Mouse (Mus musculus) liver, postnatal 0 days (tissue): ENCODE results near the gene Gm9774. TPM values are rescaled to one million over a fixed set of nuclear protein-coding genes. Genes with fewer than 3 reads are reported as not detected.

ENCODE experiments used
- ATAC-seq: fragments of 200-750 bp; cut with Nextera tagmentation; 2 replicates; pipeline ENCODE4 v1.8.0; 2017; ENCODE audit warnings: mild to moderate bottlenecking, moderate library complexity
- DNase-seq: peaks from one replicate; pipeline ENCODE4 v3.0.0-alpha.2; 2016
- H3K27ac ChIP-seq: fragments of 300-500 bp; sonication (generic); 2 replicates; pipeline ENCODE4 v1.5.1; 2014; ENCODE audit warnings: antibody characterized with exemption, moderate library complexity, mild to moderate bottlenecking, low read depth
- H3K27me3 ChIP-seq: fragments of 300-500 bp; sonication (generic); 2 replicates; pipeline ENCODE4 v1.6.1; 2014; ENCODE audit warnings: low read length, control low read depth, mixed read lengths; ENCODE audit not compliant: insufficient read depth
- H3K36me3 ChIP-seq: fragments of 300-500 bp; sonication (generic); replicated peaks from 2 replicates; pipeline ENCODE4 v1.6.1; 2014; ENCODE audit warnings: mild to moderate bottlenecking, control low read depth, low read length, moderate library complexity, mixed read lengths; ENCODE audit not compliant: insufficient read depth
- H3K4me1 ChIP-seq: fragments of 300-500 bp; sonication (generic); 2 replicates; pipeline ENCODE4 v1.6.1; 2014; ENCODE audit warnings: antibody characterized with exemption, mild to moderate bottlenecking, control low read depth; ENCODE audit not compliant: insufficient read depth
- H3K4me2 ChIP-seq: fragments of 300-500 bp; sonication (generic); 2 replicates; pipeline ENCODE4 v1.6.1; 2014; ENCODE audit warnings: low read depth, mild to moderate bottlenecking, low read length, moderate library complexity, mixed read lengths
- H3K4me3 ChIP-seq: fragments of 300-500 bp; sonication (generic); 2 replicates; pipeline ENCODE4 v1.5.1; 2014; ENCODE audit warnings: low read depth, low read length
- H3K9ac ChIP-seq: fragments of 300-500 bp; sonication (generic); replicated peaks from 2 replicates; pipeline ENCODE4 v1.6.1; 2014; ENCODE audit warnings: mild to moderate bottlenecking, moderate library complexity
- H3K9me3 ChIP-seq: fragments of 300-500 bp; sonication (generic); 2 replicates; pipeline ENCODE4 v1.6.1; 2016; ENCODE audit warnings: mild to moderate bottlenecking, control low read depth, low read length, mixed read lengths
- CTCF ChIP-seq: sonication (generic); IDR thresholded peaks from 2 replicates; pipeline ENCODE4 v1.5.1; 2016; ENCODE audit warnings: antibody characterized with exemption, low read depth
- EP300 ChIP-seq: IDR thresholded peaks from 2 replicates; pipeline ENCODE4 v1.6.1; 2016; ENCODE audit warnings: antibody characterized with exemption, low read depth, mild to moderate bottlenecking
- WGBS: fragments of 180-500 bp; shearing (Covaris S2); extraction: QIAGEN DNeasy Blood & Tissue Kit; methylation state at CpG from one replicate; pipeline ENCODE4 v1.1.7; 2014; ENCODE audit not compliant: insufficient replicate concordance; 5-methylcytosine and 5-hydroxymethylcytosine counted together
- polyA plus RNA-seq: library from polyadenylated mRNA; unstranded; fragments of >200 nt; fragmentation: Nextera tagmentation; extraction: Ambion mirVana; gene quantifications from 2 replicates; pipeline ENCODE4 v1.2.1, GENCODE M21; 2015

Gm9774 gene
- polyA plus RNA-seq, result 4.1 and 4.5 TPM in 2 replicates

- TF ChIP-seq EP300 (no peak), CTCF (no peak)
- H3K27me3 ChIP-seq, result no peaks in the 10 kb centered on the region
- DNase-seq (no peak), ATAC-seq (no peak)
- H3K4me3 ChIP-seq, result no peak within 1 kb of the TSS
- H3K4me2 ChIP-seq, result no peak within 1 kb of the TSS
- H3K9me3 ChIP-seq, result peaks cover 3% of the 10 kb centered on the region; the same call in 1 of the 2 replicates
- no peak within 1 kb of the TSS for H3K27ac ChIP-seq
- H3K4me1 ChIP-seq, result no peaks in the 10 kb centered on the region
- H3K36me3 ChIP-seq, result no peaks in the 10 kb centered on the region
- H3K9ac ChIP-seq, result no peak within 1 kb of the TSS
- 82% methylated on average over 6 of the region's 6 CpGs for WGBS
Measured at GRCm38 (mm10) chr3:92429323-92429722, at the start of gene Gm9774. Gm9774 (minus strand) TSS chr3:92429423.

GRCm38 (mm10) chr3:92470111-92470510 lies 40.9 kb upstream of the Gm9774 start:
- ATAC-seq (no peak), DNase-seq (no peak)
- no peak overlapping the region for H3K4me3 ChIP-seq
- H3K27ac ChIP-seq, result no peak overlapping the region
- H3K27me3 ChIP-seq, result no peaks in the 10 kb centered on the region
- no peaks in the 10 kb centered on the region for H3K4me1 ChIP-seq
- no peak overlapping the region for H3K9ac ChIP-seq
- WGBS, result 59% methylated on average over 2 of the region's 2 CpGs
- no peak for TF ChIP-seq CTCF
- TF ChIP-seq EP300, result no peak
- H3K36me3 ChIP-seq, result no peaks in the 10 kb centered on the region
- H3K9me3 ChIP-seq, result no peaks in the 10 kb centered on the region
- H3K4me2 ChIP-seq, result no peak overlapping the region

DNA sequence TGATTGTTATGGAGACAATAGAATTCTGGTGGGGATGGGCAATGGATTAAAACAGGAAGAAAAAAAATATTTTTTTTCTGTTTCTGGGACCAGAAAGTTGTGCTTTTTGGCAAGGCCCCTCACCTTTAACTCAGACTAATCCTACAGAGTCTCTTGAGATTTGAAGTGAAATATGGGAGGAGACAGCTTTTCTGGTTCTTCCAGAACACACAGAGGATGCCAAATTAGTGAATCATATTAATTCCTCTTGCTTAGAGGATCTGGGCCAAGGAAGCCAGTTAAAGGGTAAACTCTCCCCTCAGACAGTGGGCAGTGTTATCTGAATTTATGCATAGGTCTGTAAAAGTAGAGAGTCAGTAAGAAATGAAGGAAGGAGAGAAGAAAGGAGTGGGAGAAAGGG lies 38.2 kb upstream of the Gm9774 start:
- H3K27me3 ChIP-seq, result no peaks in the 10 kb centered on the region
- H3K4me2 ChIP-seq, result no peak overlapping the region
- H3K36me3 ChIP-seq, result no peaks in the 10 kb centered on the region
- H3K9ac ChIP-seq, result no peak overlapping the region
- H3K4me1 ChIP-seq, result no peaks in the 10 kb centered on the region
- TF ChIP-seq EP300, result no peak
- no peak for TF ChIP-seq CTCF
- no peak for ATAC-seq
- H3K9me3 ChIP-seq, result no peaks in the 10 kb centered on the region
- DNase-seq, result no peak
- no peak overlapping the region for H3K4me3 ChIP-seq
- no peak overlapping the region for H3K27ac ChIP-seq

DNA sequence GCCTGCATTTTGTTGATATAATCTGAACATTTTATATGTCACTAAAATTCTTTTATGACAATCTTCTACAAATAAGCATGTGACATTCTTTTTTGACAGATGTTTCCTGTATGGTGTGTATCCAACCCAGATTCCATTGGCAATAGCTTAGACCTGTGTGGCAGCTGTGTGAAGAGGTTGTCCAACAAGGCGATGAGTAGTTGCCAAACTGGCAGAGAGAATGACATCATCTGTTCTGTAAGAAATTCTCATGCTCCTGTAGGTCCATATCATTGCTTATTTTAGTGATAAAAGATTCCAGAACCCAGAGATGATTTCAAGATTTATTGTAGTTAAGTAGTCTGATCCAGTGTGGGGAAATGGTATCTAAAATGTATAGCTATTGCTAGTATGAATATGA lies 37.4 kb upstream of the Gm9774 start:
- DNase-seq (no peak), ATAC-seq (no peak)
- Histone ChIP-seq H3K4me1 (no peaks in the 10 kb centered on the region), H3K9ac (no peak overlapping the region), H3K4me3 (no peak overlapping the region), H3K4me2 (no peak overlapping the region), H3K36me3 (no peaks in the 10 kb centered on the region), H3K9me3 (no peaks in the 10 kb centered on the region), H3K27ac (no peak overlapping the region), H3K27me3 (no peaks in the 10 kb centered on the region)
- WGBS, result 65% methylated on average over 1 of the region's 1 CpGs
- no peak for TF ChIP-seq EP300
- no peak for TF ChIP-seq CTCF

DNA sequence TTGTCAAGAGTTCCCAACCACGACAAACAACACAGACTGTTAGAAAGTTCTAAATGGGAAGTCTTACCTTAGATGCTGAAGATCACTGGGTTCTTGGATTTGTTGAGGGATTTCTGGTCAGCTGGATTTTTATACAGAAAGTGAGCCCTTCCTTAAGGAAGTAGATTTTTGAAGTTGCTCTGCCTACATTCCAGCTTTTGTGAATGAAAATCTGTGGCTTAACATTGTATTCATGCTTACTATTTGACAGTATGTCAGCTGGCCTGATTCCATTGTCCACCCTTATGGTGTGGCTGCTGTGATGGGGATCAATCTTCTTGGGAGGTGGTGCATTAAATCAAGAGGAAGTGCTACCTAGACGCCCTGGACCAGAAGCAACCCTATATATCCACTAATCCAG lies 29.4 kb upstream of the Gm9774 start, which contains the start of gene Sprr3:
Gene Sprr3, minus strand, starts transcription at position 101 of the 400 bp plus-strand sequence.
- H3K27ac ChIP-seq, result no peak within 1 kb of the TSS
- no peaks in the 10 kb centered on the region for H3K4me1 ChIP-seq
- TF ChIP-seq CTCF, result no peak
- no peak for TF ChIP-seq EP300
- no peak within 1 kb of the TSS for H3K4me3 ChIP-seq
- no peak within 1 kb of the TSS for H3K4me2 ChIP-seq
- ATAC-seq (no peak), DNase-seq (no peak)
- no peak within 1 kb of the TSS for H3K9ac ChIP-seq
- H3K36me3 ChIP-seq, result no peaks in the 10 kb centered on the region
- H3K27me3 ChIP-seq, result no peaks in the 10 kb centered on the region
- WGBS, result 60% methylated on average over 2 of the region's 2 CpGs
- H3K9me3 ChIP-seq, result no peaks in the 10 kb centered on the region

DNA sequence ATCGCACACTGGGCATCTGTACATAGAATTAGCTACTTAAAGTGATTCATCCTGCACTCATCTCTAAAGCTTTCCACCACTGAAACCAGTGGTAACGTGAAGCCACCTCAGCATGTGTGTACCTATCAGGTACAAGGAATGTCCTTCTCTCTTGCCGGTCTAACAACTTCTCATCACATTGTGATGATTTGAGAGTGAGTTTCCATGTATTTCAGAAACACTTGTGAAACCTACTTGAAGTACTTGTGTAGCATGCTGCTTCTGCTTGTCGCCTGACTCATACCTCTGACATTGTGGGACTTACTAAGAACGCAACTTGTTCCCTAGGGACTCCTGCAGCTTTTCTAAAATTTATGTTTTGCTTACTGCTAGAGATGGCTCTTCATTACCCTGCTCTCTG lies 25.9 kb upstream of the Gm9774 start:
- 73% methylated on average over 5 of the region's 5 CpGs for WGBS
- no peak overlapping the region for H3K9ac ChIP-seq
- no peaks in the 10 kb centered on the region for H3K9me3 ChIP-seq
- TF ChIP-seq CTCF (no peak), EP300 (no peak)
- DNase-seq, result no peak
- no peak for ATAC-seq
- H3K4me2 ChIP-seq, result no peak overlapping the region
- H3K4me1 ChIP-seq, result no peaks in the 10 kb centered on the region
- no peak overlapping the region for H3K27ac ChIP-seq
- no peaks in the 10 kb centered on the region for H3K36me3 ChIP-seq
- no peak overlapping the region for H3K4me3 ChIP-seq
- H3K27me3 ChIP-seq, result no peaks in the 10 kb centered on the region

- Histone ChIP-seq H3K4me1 (no peaks in the 10 kb centered on the region), H3K36me3 (no peaks in the 10 kb centered on the region), H3K9me3 (no peaks in the 10 kb centered on the region), H3K27me3 (no peaks in the 10 kb centered on the region), H3K4me2 (no peak overlapping the region), H3K27ac (no peak overlapping the region), H3K9ac (no peak overlapping the region), H3K4me3 (no peak overlapping the region)
- ATAC-seq, result 0 out of 2 replicates have a peak, but pooled peaks have one; percentile 53
- no peak for DNase-seq
- WGBS, result 51% methylated on average over 3 of the region's 3 CpGs
- no peak for TF ChIP-seq CTCF
- no peak for TF ChIP-seq EP300
Measured at GRCm38 (mm10) chr3:92440177-92440576, 11.0 kb upstream of the Gm9774 start.
